17 mouse cellular contexts compared by ENCODE assay signal in the genomic region with DNA sequence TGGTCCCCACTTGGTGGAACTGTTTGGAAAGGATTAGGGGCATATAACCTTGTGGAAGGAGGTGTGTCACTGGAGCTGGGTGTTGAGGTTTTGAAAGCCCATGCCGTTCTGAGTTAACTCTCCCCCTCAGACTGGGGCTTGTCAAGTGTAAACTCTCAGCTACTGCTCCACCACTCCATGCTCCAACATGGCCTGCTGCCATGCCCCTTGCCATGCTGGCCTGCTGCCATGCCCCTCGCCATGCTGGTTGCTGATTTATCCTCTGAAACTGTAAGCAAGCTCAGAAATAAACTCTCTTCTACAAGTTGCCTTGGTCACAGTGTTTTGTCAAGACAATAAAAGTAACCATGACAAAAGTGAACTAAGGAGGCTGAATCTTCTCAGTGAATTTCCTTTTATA. TPM values are rescaled to one million over a fixed set of nuclear protein-coding genes. Genes with fewer than 3 reads are reported as not detected.
"Had no signal": no experiment of that assay in that cellular context is flagged by ENCODE, and none has a peak within 500 bp of the region (broad histone marks: within the 10 kb centered on the region; RNA-seq: fewer than 3 reads in every experiment).

No protein-coding gene starts in this region.

- H3K4me2 ChIP-seq: liver, embryonic 13.5 days; midbrain, embryonic 12.5 days; midbrain, embryonic 15.5 days; neural tube, embryonic 13.5 days; stomach, embryonic 15.5 days had no signal

- H3K4me3 ChIP-seq: liver, embryonic 13.5 days; midbrain, embryonic 12.5 days; midbrain, embryonic 15.5 days; myocyte; neural tube, embryonic 13.5 days; stomach, embryonic 15.5 days had no signal

- H3K36me3 ChIP-seq: liver, embryonic 13.5 days; midbrain, embryonic 12.5 days; midbrain, embryonic 15.5 days; neural tube, embryonic 13.5 days; stomach, embryonic 15.5 days had no signal

- H3K9ac ChIP-seq: liver, embryonic 13.5 days; midbrain, embryonic 12.5 days; midbrain, embryonic 15.5 days; neural tube, embryonic 13.5 days; stomach, embryonic 15.5 days had no signal

- H3K4me1 ChIP-seq: liver, embryonic 13.5 days; midbrain, embryonic 12.5 days; stomach, embryonic 15.5 days had no signal

- H3K27me3 ChIP-seq: midbrain, embryonic 12.5 days; midbrain, embryonic 15.5 days; neural tube, embryonic 13.5 days; stomach, embryonic 15.5 days had no signal

- H3K27ac ChIP-seq: kidney, postnatal 0 days; liver, embryonic 13.5 days; midbrain, embryonic 12.5 days; midbrain, embryonic 15.5 days; neural tube, embryonic 13.5 days; stomach, embryonic 15.5 days had no signal

- ATAC-seq: midbrain, embryonic 15.5 days had no signal

- H3K9me3 ChIP-seq: liver, embryonic 13.5 days; midbrain, embryonic 12.5 days; midbrain, embryonic 15.5 days; neural tube, embryonic 13.5 days; stomach, embryonic 15.5 days had no signal

- DNase-seq: kidney, adult 2 months; kidney, postnatal 36 days; liver, embryonic 13.5 days; lung, adult 2 months; lung, postnatal 14 days; lung, postnatal 4 days; retina, postnatal 1 day; right cerebral cortex, postnatal 25 days; spleen, adult 18-20 months; thymus, postnatal 25 days had no signal

RNA-seq across cellular contexts. Expression of a gene that starts 13.3 kb away (rescaled TPM):
- polyA plus RNA-seq: limb, embryonic 11.5 days; midbrain, embryonic 15.5 days; myocyte had no signal
